Mouse (Mus musculus): ENCODE data around the gene Vamp5.

Vamp5 gene

DNA sequence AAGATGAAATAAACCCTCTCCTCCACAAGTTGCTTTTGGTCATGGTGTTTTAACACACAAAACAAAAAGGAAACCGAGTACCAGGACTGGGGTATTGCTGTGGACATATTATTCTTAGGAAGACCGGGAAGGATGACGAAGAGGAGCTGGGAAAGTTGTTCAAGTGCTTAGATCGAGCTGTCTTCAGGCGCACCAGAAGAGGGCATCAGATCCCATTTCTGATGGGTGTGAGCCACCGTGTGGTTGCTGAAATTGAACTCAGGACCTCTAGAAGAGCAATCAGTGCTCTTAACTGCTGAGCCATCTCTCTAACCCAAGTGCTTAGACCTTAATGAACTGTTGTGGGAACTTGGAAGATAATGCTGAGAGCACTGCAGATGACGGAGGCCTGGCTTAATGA lies 16.3 kb downstream of the Vamp5 start:
- no peak for DNase-seq

DNA sequence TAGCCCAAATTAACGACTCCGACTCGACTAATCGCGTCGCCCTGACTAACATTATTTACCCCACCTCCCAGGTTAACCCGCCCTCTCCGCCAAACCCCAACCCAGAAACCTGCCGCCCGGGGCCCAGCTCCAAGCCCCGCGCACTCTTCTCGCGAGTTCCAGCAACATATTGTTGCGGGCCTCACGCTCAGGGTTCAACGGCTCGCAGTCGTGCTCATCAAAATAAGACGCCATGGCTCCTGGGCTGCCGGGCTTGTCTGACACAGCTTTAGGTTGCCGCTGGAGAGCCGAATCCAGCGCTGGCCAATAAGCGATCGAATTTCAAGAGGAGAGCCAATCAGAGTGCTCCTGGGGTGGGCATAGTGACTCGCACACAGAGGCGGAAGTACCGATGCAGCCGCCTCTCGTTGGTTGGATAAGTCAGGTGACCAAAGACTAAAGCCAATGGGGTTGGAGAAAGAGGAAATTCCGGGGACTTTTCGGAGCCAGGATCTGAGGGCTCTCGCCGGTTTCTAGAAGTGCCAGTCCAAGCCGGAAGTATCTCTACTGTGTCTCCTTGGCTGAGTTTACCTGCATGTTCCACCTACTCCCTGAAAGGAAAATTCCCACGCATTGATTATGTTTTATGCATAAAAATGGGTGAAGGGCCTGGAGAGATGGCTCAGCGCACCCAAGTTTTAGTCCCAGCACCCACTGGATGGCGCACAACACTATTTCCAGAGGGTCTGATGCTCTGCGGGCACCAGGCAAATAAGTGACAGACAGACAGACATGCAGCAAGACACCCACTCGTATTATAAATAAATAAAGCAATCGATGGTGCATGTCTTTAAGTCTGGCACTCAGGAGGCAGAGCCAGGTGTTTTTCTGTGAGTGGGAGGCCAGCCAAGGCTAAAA lies 17.9 kb downstream of the Vamp5 start:
- peak; percentile 95 for DNase-seq

DNA sequence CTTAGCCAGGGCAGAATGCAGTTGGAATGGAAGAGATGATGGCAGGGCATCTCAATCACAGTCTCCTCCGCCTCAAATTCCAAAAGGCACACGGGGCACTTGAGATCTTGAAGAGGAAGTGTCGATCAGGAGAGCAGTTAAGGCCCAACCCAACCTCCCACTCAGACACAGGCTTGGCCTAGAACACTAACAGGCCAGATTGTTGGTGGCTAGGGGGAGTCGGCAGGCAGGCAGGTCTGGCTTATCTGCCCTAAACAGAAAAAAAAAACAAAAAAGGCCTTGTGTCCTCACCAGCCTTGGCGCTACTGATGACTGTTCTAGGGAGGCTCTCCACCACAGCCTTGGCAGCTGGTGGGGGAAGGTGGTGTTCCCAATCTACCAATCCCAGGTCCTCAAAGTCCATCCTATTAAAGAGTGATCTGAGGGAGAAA lies 19.1 kb downstream of the Vamp5 start:
- no peak for DNase-seq

DNA sequence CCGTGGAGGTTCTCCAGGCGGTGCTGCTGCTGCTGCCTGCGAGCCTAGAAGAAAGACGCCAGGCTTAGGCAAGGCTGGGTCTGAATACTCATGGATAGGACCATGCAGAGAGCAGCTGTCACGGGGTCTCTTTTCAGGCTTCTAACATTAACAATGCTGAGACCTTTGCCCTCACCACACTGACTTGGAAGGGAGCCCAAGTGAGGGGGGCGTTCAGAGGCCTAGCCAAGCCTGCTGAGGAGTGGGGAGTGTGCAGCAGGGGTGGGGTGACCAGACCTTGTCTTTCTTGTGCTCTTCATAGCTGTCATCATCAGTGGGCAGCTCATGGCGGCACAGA lies 19.7 kb downstream of the Vamp5 start:
- DNase-seq: no peak

DNA sequence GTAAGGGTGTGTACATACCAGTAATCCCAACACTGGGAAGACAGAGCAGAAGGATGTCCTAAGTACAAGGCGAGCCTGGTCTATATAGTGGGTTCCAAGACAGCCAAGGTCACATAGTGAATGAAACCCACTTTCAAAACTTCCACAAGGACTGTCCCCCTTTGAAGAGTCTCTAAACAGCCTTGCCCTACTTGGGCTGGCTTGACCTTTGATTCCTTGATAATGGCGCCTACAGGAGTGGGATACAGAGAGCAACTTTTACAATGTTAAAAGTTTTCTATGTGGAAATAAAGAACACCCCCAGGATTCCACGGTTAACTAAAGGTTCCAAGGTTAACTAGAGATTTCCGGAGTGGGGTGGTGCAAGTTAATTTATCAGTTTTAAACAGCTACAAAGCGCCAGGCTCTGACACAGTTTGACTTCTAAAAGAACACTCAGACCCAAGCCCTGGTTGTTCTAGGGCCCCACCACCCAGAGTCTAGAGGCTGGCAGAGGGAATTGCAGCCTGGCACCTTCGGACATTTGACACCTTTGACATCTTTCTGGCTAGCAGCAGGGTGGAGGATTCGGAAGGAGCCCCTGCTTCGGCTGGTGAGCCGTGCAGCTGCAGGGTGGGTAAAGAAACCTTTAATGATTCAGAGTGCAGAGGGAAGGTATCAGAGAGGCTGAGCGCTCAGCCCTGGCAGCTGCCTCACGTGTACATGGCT lies 20.2 kb downstream of the Vamp5 start:
- DNase-seq: no peak

DNA sequence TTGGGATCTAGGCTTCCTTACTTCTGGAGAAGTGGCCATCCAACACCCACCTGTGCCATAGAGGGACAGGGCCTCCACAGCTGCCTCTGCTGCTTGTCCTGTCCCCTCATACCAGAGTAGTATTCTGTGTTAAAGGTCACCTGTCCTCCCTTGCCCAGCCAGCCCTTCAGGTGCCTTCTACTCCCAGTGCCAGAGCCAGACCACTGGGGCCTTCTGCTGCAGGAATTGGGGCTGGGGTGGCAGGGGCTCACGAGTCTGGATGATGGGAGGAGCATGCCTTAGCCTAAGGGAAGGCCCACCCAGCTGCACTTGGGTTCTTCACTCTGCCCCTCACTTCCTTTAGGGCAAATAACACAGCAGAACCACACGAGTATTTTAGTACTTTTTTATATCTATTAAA lies 20.9 kb downstream of the Vamp5 start:
- no peak for DNase-seq

DNA sequence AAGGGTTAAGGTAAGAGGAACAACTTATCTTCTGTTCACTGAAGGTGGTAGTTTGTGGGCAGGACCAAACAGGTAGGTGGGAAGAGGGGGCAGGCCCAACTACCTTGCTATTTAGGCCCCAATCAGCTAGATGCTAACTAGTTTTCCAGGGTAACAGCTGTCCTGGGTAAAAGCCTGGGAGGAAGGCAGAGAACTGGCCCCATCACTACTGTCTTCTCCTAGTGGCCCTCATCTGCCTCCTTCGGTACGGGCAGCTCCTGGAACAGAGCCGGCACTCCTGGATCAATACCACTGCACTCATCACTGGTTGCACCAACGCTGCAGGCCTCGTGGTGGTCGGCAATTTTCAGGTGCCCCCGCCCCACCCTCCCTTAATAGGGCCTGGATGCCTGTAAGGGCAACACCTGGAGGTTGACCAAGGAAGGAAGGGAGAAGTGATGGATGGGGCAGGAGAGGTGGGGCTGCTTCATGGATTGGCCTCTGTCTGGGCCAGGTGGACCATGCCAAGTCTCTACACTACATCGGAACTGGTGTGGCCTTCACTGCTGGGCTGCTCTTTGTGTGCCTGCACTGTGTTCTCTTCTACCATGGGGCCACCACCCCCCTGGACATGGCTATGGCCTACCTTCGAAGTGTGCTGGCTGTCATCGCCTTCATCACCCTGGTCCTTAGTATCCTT lies 22.0 kb downstream of the Vamp5 start:
- DNase-seq: no peak

DNA sequence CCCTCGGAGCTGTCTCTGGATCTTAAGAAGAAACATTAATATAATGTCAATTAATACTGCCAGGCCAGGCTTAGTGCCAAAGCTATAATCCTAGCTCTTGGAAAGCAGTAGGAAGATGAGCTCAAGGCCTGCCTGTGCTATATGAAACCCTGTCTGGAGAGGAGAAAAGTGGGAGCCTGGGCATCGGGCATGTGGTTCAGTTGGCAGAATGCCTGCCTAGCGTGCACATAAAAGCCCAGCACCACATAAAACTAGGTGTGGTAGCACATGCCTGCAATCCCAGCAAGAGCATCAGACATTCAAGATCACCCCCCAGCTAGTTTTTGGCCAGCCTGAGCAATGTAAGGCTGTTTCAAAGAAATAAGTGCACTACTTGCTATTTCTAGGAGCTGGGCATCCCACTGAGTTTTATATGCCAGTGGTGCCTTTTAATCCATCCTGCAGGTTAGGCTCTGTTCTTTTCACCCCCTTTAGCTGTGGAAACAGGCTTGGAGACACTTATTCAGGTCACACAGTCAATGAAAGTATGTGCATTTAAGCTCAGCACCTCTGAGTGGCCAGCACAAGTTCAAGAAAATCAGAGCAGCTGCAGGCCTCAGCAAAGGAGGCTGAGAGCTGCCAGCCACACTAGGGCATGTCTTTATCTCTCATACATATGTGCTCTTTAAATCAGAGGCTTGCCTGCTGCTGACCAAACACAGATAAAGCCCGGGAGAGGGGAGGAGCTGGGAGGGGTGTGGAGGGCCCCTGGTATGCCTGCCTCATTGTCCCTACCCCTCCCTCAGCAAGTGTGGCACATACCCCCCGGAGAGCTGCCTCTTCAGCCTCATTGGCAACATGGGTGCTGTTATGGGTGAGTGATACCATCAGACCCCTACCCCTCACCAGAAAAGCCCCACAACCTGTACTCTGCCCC lies 22.8 kb downstream of the Vamp5 start:
- DNase-seq: no peak

DNA sequence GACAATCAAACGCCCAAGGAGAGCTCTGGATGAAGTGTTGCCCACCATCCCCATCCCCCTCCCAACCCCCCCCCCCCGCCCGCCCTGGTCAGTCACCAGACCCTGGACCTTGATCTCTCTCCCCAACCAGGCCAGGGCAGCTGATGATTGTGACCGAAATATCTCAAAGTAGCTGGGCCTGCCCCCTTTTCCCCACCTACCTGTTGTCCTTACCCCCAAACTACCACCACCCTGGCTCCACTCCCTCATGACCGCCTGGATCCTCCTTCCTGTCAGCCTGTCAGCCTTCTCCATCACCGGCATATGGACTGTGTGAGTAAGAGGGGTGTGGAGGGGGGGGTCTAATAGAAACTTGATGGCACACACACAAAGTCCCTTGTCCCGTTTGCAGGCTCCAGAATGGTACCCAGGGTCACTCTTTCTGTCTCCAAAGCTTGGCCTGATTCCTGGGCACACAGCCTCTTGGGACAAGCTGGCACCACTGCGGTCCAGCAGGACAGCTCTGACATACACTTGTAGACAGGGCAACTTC lies 24.2 kb downstream of the Vamp5 start:
- DNase-seq: no peak

DNA sequence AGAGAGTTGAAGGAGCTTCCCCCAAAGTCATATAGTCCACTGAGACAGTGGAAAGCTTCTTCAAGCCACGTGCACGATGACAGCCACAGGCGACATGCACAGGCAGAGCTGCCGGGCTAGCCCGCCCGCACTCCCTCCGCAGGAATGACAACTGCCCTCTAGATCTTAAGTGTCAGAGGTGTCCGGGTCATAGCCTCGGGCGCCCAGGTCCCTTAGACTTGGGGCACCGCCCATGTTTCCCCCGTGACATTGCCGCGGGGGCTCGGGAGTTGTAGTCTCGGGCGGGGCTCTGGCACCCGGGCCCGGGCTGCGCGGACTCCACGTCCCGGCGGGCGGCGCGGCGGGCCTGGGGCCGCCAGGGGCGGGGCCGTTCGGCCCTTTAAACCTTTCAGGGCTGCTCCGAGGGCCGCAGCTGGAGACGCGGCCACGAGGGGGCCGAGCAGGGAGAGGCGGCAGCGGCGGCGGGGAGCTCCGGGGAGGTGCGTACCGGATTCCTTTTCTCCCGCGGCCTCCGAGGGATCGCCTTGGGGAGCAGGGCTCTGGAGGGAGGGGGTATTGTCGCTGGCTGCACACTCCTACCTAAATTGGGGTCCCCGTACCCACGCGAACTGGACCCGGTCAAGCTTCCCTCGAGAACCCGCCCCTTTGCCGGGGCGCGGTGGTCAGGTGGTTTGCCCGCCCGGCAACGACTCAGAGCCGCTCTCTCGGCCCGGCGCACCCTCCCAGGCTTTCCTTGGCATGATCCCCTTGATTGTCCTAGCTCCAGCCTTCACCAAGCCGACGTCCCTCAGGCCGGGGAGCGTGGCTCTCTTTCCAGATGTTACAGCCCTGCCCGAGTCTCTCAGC lies 25.0 kb downstream of the Vamp5 start, which contains the start of gene Tmem150a:
TSS of gene Tmem150a (plus strand) at position 382 of the 846 bp plus-strand sequence.
- DNase-seq: peak; percentile 77

DNA sequence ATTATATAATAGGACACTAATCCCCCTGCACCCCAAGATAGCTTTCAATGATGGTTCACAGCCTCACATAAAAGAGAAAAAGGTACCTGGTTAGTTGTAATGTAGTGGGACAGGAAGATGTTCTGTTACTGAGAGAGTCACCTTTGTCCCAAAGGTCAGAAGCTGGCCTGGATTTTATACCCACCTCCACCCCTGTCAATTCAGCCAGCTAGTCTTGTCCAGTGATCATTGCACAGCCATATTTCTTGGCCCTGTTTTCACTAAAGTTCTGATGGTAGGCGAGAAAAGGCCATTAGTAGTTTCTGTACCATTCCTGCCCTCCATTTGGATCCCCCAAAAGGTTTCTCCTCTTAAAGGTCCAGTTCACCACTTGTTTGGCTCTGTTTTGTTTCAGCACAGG lies 26.2 kb downstream of the Vamp5 start:
- no peak for DNase-seq

DNA sequence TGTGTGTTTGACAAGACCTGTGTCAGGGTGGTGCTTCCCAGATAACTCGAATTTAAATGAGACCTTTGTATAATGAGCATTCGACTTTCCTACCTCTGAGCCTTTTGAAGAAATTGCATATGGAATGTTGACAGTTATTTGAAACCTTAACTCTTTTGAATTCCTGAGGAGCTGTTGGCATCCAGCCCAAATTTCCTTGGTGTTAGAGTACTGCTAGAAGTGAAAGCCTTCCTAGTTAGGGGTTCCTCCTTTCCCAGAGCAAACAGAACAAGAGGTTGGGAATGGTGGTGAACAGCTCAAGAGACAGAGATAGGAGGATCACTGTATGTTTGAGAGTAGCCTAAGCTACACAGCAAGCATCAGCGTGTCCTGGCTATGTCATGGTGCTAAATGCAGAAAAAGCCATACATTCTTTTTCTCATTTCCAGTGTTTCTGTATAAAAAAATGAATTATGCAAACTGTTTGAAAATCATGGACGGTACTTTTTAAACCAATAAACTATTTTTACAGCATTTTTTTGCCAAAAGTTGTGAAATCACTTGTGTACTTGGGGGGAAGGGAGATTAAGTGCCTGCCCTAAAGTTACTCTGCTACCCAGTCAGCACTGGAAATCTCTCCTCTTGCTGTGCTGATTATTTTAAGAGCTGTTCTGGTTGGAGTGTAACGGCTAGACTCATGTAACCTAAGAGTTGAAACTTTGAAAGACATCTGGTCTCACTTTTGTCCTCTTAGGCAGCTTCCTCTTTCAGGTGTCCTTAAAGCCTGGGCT lies 27.4 kb downstream of the Vamp5 start:
- no peak for DNase-seq

DNA sequence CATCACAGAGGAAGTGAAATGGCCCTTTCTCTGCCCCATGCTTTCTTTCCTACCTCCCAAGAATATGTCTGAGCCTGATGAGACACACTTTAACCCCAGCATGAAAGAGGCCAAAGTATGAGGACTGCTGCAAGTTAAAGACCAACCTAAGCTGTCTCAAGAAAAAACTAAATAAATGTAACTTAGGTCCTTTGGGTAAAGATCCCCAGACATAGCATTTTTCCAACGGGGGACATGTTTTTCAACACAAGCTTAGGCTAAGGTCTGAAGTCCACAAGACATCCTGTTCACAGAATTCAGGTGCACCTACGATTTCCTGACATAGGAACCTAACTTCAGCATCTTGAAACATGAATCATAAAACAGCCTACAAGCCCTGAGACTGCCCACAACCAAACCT lies 30.1 kb downstream of the Vamp5 start:
- DNase-seq: no peak

DNA sequence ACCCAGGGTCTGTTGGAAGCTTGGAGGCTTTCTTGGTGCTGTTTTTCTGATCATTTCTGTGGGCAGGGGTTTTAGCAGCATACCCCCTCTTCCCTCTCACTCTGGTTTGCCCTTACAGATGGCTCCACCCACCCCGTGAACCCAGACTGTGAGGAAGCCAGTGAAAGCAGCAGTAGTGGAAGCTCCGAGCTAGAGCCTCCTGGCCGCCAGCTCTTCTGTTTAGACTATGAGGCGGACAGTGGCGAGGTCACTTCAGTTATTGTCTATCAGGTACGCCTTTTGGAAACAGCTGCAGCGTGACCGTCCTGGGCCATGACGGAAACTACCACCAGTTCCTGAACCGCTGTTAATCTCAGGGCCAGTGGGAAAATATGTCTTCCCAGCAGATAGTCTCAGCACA lies 31.9 kb downstream of the Vamp5 start:
- no peak for DNase-seq

DNA sequence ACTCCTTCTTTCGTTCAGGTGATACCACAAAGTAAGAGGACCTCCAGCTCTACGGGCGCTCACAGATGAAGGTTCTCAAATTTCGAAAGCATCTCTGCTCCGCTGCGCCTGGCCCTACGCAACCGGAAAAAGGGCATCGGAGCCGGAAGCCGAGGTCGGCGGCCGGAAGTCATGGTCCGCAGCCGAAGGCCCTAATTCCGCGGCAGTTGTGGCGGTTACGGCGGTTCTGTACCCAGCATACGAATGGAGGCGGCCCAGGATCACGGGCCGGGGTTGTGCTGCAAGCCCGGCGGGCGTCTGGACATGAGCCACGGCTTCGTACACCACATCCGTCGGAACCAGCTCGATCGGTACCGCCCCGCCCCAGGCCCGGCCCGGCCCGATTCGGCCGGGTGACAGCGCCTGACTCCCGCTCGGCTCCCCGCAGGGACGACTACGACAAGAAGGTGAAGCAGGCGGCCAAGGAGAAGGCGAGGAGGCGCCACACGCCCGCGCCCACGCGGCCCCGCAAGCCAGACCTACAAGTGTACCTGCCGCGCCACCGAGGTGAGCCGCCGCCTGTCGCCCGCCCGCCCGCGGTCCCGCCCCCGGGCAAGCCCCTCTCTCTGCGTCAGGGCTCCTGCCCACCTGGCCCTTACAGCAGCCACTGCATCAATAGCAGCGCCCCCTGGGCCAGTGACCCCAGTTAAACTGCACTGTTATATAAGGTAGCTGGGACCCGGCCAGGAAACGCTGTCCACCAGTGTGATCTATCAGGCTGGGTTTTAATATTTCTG lies 32.9 kb downstream of the Vamp5 start, which contains the start of gene 0610030E20Rik:
TSS of gene 0610030E20Rik (plus strand) at position 152 of the 776 bp plus-strand sequence.
- DNase-seq: peak; percentile 79

DNA sequence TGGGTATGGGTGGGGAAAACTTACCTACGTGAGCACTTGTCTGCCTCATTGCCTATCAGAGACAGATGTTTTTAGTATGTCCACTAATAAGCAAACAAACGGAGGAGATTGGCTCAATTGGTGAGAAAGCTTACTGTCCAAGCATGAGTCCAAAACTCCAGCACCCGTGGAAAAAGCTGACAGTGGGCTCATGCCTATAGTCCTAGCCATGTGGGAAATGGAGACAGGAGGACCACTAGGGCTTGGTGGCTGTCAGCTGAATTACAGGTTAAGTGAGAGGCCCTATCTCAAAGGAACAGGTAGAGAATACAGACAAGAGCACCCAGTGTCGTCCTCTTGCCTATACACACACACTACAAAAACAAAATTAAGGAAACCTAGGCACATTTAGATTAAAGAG lies 34.0 kb downstream of the Vamp5 start:
- no peak for DNase-seq

DNA sequence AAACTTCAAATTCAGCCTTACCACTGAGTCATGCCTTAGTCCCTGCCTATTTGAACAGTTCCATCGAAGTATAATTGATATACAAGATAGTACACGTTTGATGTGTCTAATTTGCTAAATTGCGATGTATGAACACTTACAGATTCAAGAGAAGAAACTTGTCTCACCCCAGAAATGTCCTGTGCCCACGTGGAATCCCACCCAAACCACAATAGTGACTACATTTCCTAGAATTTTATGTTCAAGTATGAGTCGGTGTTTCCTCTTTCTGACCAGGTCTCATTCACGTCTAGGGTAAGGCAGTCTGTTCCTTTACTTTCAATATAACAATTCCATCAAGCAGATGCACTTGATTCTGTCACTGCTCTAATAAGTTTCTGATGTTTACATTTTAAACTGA lies 34.6 kb downstream of the Vamp5 start:
- no peak for DNase-seq

DNA sequence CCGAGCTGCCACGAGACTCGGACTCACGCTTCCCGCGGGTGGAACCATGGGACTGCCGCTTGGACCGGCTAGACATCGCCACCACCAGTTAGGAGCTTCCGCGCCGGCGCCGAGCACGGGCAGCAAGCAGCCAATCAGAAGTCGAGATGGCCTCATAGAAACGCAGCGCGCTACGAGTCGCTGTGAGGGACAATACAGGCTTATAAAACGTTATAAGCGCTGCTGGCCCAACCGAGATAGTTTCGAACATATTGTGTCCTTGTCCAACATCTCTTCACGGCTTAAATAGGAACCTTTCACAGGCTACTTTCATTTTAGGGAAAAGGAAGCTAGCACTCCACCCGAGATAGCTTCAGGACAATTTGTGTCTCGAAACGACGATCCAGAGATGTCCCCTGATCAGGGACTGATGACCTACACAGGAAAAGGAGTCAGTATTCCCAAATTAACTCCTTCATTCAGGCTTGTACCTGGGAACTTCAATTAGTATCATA lies 35.1 kb downstream of the Vamp5 start, which contains the start of gene Usp39:
TSS of gene Usp39 (minus strand) at position 111 of the 494 bp plus-strand sequence.
- DNase-seq: peak; percentile 95

DNA sequence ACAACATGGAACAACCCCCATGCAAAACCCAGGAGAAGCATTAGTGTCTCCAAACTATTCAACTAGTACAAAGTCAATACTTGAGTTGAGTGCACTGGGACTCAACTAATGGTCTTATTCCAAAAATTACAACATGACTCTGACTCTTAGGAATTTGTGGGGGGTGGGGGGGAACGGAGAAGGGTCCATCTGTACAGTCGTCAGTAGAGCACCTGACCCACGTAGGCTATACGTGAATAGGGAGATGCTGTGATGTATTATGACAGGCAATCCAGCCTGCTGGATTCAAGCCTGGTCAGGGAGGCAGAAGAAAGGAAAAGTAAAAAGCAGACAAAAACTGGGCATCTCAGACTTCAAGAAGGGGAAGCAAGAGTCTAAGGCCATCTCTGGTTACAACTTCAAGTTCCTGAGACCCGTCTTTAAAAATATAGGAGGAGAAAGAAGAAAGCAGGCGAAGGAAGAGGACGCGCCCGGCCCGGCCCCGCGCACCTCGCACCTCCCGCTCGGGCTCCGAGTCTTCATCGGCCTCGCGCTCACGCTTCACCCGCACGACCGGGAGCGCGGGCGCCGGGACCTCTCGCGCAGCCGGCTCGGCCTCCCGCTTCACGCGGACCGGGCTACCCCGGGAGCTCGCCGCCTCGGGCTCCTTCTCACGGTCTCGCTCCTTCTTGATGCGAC lies 35.7 kb downstream of the Vamp5 start:
- no peak for DNase-seq
